Mouse (Mus musculus) thymus, adult 2 months (tissue): ENCODE data around the gene Tacc2.

ENCODE experiments used
- CTCF ChIP-seq: fragments of 200-500 bp; IDR thresholded peaks from 2 replicates; pipeline ENCODE4 v1.5.1; 2012; ENCODE audit warnings: mild to moderate bottlenecking, control low read depth, low read length, moderate library complexity, borderline replicate concordance; ENCODE audit not compliant: control insufficient read depth, poor library complexity, insufficient read depth; ENCODE audit errors: extremely low read depth
- POLR2A ChIP-seq: fragments of 200-500 bp; IDR thresholded peaks from 2 replicates; pipeline ENCODE4 v1.6.1; 2012; ENCODE audit warnings: mild to moderate bottlenecking, low read length, control low read depth, moderate library complexity; ENCODE audit not compliant: control insufficient read depth, poor library complexity, insufficient read depth; ENCODE audit errors: extremely low read depth

GRCm38 (mm10) chr7:130681798-130682197 is 104.6 kb downstream of the Tacc2 start:
- TF ChIP-seq CTCF (no peak), POLR2A (no peak)
